Mouse (Mus musculus): ENCODE measurements around the gene Fam114a1. TPM values are rescaled to one million over a fixed set of nuclear protein-coding genes. Genes with fewer than 3 reads are reported as not detected.

Gene Fam114a1
- polyA plus RNA-seq, 1 experiment: 177 TPM

- TF ChIP-seq POLR2A (IDR thresholded peaks at IDR 0.05; ENCODE audit: low read depth, low read length): no peak
- no peak for TF ChIP-seq CTCF (IDR thresholded peaks at IDR 0.05; ENCODE audit: borderline replicate concordance, insufficient read depth, low read length)
- H3K4me3 ChIP-seq (ENCODE audit: insufficient read depth, low read length): no peak overlapping the region
- no peaks in the 10 kb centered on the region for H3K4me1 ChIP-seq (ENCODE audit: control insufficient read depth, insufficient read depth, low read length)
- no peak overlapping the region for H3K27ac ChIP-seq (ENCODE audit: insufficient read depth, low read length)
These were observed 101.8 kb downstream of the Fam114a1 start for GRCm38 (mm10) chr5:65071689-65072118.

- Histone ChIP-seq H3K4me1 (ENCODE audit: control insufficient read depth, insufficient read depth, low read length) (no peaks in the 10 kb centered on the region; the same call in 1 of the 2 replicates), H3K4me3 (ENCODE audit: insufficient read depth, low read length) (no peak overlapping the region), H3K27ac (ENCODE audit: insufficient read depth, low read length) (no peak overlapping the region)
These were observed 103.4 kb downstream of the Fam114a1 start for GRCm38 (mm10) chr5:65073247-65073646.

GRCm38 (mm10) chr5:65074693-65075092 is 104.8 kb downstream of the Fam114a1 start:
- Histone ChIP-seq H3K4me3 (ENCODE audit: insufficient read depth, low read length) (no peak overlapping the region), H3K4me1 (ENCODE audit: control insufficient read depth, insufficient read depth, low read length) (no peaks in the 10 kb centered on the region; the same call in 1 of the 2 replicates), H3K27ac (ENCODE audit: insufficient read depth, low read length) (no peak overlapping the region)
- TF ChIP-seq CTCF (IDR thresholded peaks at IDR 0.05; ENCODE audit: borderline replicate concordance, insufficient read depth, low read length) (no peak), POLR2A (IDR thresholded peaks at IDR 0.05; ENCODE audit: low read depth, low read length) (no peak)

More at GRCm38 (mm10) chr5:65073247-65073646, 103.4 kb downstream of the Fam114a1 start:
- TF ChIP-seq CTCF (IDR thresholded peaks at IDR 0.05; ENCODE audit: borderline replicate concordance, insufficient read depth, low read length): no peak
- no peak for TF ChIP-seq POLR2A (IDR thresholded peaks at IDR 0.05; ENCODE audit: low read depth, low read length)

- Histone ChIP-seq H3K4me3 (ENCODE audit: insufficient read depth, low read length) (no peak overlapping the region), H3K27ac (ENCODE audit: insufficient read depth, low read length) (no peak overlapping the region), H3K4me1 (ENCODE audit: control insufficient read depth, insufficient read depth, low read length) (no peaks in the 10 kb centered on the region; the same call in 1 of the 2 replicates)
- no peak for TF ChIP-seq POLR2A (IDR thresholded peaks at IDR 0.05; ENCODE audit: low read depth, low read length)
- TF ChIP-seq CTCF (IDR thresholded peaks at IDR 0.05; ENCODE audit: borderline replicate concordance, insufficient read depth, low read length): no peak
These were observed 106.2 kb downstream of the Fam114a1 start for GRCm38 (mm10) chr5:65076087-65076486.

GRCm38 (mm10) chr5:65076748-65077147 is 106.9 kb downstream of the Fam114a1 start:
- Histone ChIP-seq H3K4me3 (ENCODE audit: insufficient read depth, low read length) (no peak overlapping the region), H3K4me1 (ENCODE audit: control insufficient read depth, insufficient read depth, low read length) (no peaks in the 10 kb centered on the region; the same call in 1 of the 2 replicates), H3K27ac (ENCODE audit: insufficient read depth, low read length) (no peak overlapping the region)
- TF ChIP-seq CTCF (IDR thresholded peaks at IDR 0.05; ENCODE audit: borderline replicate concordance, insufficient read depth, low read length) (no peak), POLR2A (IDR thresholded peaks at IDR 0.05; ENCODE audit: low read depth, low read length) (no peak)

DNA sequence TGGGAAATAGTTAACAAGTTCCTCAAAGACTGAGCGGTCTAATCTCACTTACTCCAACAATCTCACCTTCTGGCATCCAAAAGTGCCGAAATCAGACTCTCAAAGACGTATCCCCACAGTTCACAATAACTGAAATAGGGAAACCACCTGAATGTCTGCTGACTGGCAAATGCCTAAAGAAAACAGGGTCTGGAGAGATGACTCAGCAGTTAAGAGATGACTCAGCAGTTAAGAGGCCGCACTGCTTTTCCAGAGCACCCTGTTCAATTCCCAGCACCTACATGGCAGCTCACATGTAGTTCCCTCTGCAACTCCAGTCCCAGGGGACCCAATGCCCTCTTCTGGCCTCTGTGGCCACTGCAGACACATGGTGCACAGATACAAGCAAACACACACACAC is 108.2 kb downstream of the Fam114a1 start:
- no peak for TF ChIP-seq CTCF (IDR thresholded peaks at IDR 0.05; ENCODE audit: borderline replicate concordance, insufficient read depth, low read length)
- no peak for TF ChIP-seq POLR2A (IDR thresholded peaks at IDR 0.05; ENCODE audit: low read depth, low read length)
- Histone ChIP-seq H3K4me1 (ENCODE audit: control insufficient read depth, insufficient read depth, low read length) (no peaks in the 10 kb centered on the region; the same call in 1 of the 2 replicates), H3K4me3 (ENCODE audit: insufficient read depth, low read length) (no peak overlapping the region), H3K27ac (ENCODE audit: insufficient read depth, low read length) (no peak overlapping the region)

GRCm38 (mm10) chr5:65079881-65080280 is 110.0 kb downstream of the Fam114a1 start:
- Histone ChIP-seq H3K27ac (ENCODE audit: insufficient read depth, low read length) (no peak overlapping the region), H3K4me3 (ENCODE audit: insufficient read depth, low read length) (no peak overlapping the region), H3K4me1 (ENCODE audit: control insufficient read depth, insufficient read depth, low read length) (no peaks in the 10 kb centered on the region; the same call in 1 of the 2 replicates)
- TF ChIP-seq POLR2A (IDR thresholded peaks at IDR 0.05; ENCODE audit: low read depth, low read length) (no peak), CTCF (IDR thresholded peaks at IDR 0.05; ENCODE audit: borderline replicate concordance, insufficient read depth, low read length) (no peak)

- Histone ChIP-seq H3K4me1 (ENCODE audit: control insufficient read depth, insufficient read depth, low read length) (no peaks in the 10 kb centered on the region; the same call in 1 of the 2 replicates), H3K27ac (ENCODE audit: insufficient read depth, low read length) (no peak overlapping the region), H3K4me3 (ENCODE audit: insufficient read depth, low read length) (no peak overlapping the region)
- TF ChIP-seq CTCF (IDR thresholded peaks at IDR 0.05; ENCODE audit: borderline replicate concordance, insufficient read depth, low read length): no peak
- TF ChIP-seq POLR2A (IDR thresholded peaks at IDR 0.05; ENCODE audit: low read depth, low read length): no peak
These were observed 112.0 kb downstream of the Fam114a1 start for GRCm38 (mm10) chr5:65081836-65082235.

GRCm38 (mm10) chr5:65086522-65086921 is 116.7 kb downstream of the Fam114a1 start:
- no peak overlapping the region for H3K27ac ChIP-seq (ENCODE audit: insufficient read depth, low read length)
- H3K4me3 ChIP-seq (ENCODE audit: insufficient read depth, low read length): no peak overlapping the region
- no peak for TF ChIP-seq POLR2A (IDR thresholded peaks at IDR 0.05; ENCODE audit: low read depth, low read length)
- no peak for TF ChIP-seq CTCF (IDR thresholded peaks at IDR 0.05; ENCODE audit: borderline replicate concordance, insufficient read depth, low read length)
- H3K4me1 ChIP-seq (ENCODE audit: control insufficient read depth, insufficient read depth, low read length): no peaks in the 10 kb centered on the region

DNA sequence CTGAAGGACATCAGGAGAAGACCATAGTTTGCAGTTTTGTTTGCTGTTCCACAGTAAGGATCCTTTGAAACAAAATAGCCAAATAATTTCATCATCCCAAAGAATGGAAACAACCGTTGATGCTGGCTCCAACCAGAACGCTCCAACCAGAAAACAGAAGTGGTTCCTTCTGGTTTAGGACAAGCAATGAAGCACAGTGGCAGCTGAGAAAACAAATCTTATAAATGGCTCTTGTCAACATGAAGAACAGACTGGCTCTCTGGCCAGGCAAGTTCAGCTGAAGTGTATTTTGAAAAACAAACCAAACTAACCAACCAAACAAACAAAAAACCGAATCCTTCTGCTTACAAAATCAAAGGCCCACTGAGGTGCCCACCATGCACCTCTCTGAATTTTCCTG is 119.8 kb downstream of the Fam114a1 start:
- Histone ChIP-seq H3K4me3 (ENCODE audit: insufficient read depth, low read length) (no peak overlapping the region), H3K27ac (ENCODE audit: insufficient read depth, low read length) (no peak overlapping the region), H3K4me1 (ENCODE audit: control insufficient read depth, insufficient read depth, low read length) (no peaks in the 10 kb centered on the region)
- TF ChIP-seq CTCF (IDR thresholded peaks at IDR 0.05; ENCODE audit: borderline replicate concordance, insufficient read depth, low read length): no peak
- TF ChIP-seq POLR2A (IDR thresholded peaks at IDR 0.05; ENCODE audit: low read depth, low read length): no peak
